In the genomic region with DNA sequence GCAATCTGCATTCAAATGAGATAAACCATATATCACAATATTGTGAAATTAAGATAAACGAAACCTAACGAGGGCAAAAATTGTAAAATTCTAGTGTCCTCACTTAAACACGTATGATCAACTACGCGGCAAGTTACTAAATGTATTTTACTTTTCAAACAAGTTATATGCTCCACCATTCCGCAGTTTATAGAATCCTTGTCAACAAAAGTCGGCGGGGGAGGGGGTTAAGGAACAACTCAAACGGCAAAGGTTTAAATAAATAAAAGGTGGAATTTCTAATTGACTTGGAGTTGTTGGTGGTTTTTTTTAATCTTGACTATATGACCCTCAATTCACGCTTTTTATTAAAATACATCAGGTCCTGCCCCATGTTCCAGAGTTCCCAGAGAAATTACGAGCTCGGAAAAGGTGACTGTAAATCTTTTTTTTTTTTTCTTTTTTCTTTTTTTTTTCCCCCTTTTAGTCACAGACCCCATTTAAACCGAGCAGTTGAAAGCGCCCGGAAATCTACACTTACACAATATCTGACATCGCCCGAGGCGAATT, we compare ENCODE assay signal across 8 mouse cellular contexts. TPM values are rescaled to one million over a fixed set of nuclear protein-coding genes. Genes with fewer than 3 reads are reported as not detected.
DNase-seq lines count a peak whose midpoint lies in the region; ATAC-seq and TF ChIP-seq lines count a peak whose summit lies in the region.

No protein-coding gene starts in this region.

- DNase-seq in heart, adult 18-20 months = no peak
- DNase-seq in liver, embryonic 13.5 days = no peak
- DNase-seq in right cerebral cortex, postnatal 4 days = no peak
- no peak for DNase-seq in natural killer cell, adult 2 months (ENCODE audit: low spot score in 2 of 2)

- H3K9me3 ChIP-seq in heart, embryonic 16.5 days (replicated peaks; ENCODE audit: control insufficient read depth, low read length) = no peaks in the 10 kb centered on the region
- no peaks in the 10 kb centered on the region for H3K9me3 ChIP-seq in ES-Bruce4 (replicated peaks; ENCODE audit: control insufficient read depth, insufficient read depth, low read length, poor library complexity, severe bottlenecking)
- no peaks in the 10 kb centered on the region for H3K9me3 ChIP-seq in liver, embryonic 13.5 days (replicated peaks)

- no peaks in the 10 kb centered on the region for H3K27me3 ChIP-seq in heart, embryonic 16.5 days (ENCODE audit: control insufficient read depth, insufficient read depth, low read length)
- peaks cover 1% of the 10 kb centered on the region; the same call in 1 of the 2 replicates for H3K27me3 ChIP-seq in ES-Bruce4 (ENCODE audit: control insufficient read depth, insufficient read depth, low read length, poor library complexity, severe bottlenecking)
- no peaks in the 10 kb centered on the region for H3K27me3 ChIP-seq in liver, embryonic 13.5 days

- 3% methylated on average over 18 of the region's 18 CpGs for WGBS in heart, embryonic 16.5 days
- 1% methylated on average over 18 of the region's 18 CpGs for WGBS in liver, embryonic 13.5 days (ENCODE audit: insufficient replicate concordance)

- H3K27ac ChIP-seq in heart, embryonic 16.5 days (ENCODE audit: low read length) = peak overlapping the region; percentile 98
- peak overlapping the region; percentile 44; the same call in 1 of the 2 replicates for H3K27ac ChIP-seq in ES-Bruce4 (ENCODE audit: insufficient read depth, low read length)
- peak overlapping the region; percentile 91 for H3K27ac ChIP-seq in embryonic fibroblast, embryonic 13.5 days (ENCODE audit: insufficient read depth, low read length)
- H3K27ac ChIP-seq in liver, embryonic 13.5 days = peak overlapping the region; percentile 100

- TF ChIP-seq CTCF in ES-Bruce4 (IDR thresholded peaks at IDR 0.05; ENCODE audit: low read depth, low read length) = no peak
- TF ChIP-seq CTCF in embryonic fibroblast, embryonic 13.5 days (IDR thresholded peaks at IDR 0.05; ENCODE audit: borderline replicate concordance, insufficient read depth, low read length) = no peak

- peak overlapping the region; percentile 98 for H3K4me3 ChIP-seq in heart, embryonic 16.5 days (ENCODE audit: low read length)
- H3K4me3 ChIP-seq in ES-Bruce4 (ENCODE audit: low read depth, low read length) = peak overlapping the region; percentile 92
- peak overlapping the region; percentile 85 for H3K4me3 ChIP-seq in embryonic fibroblast, embryonic 13.5 days (ENCODE audit: insufficient read depth, low read length)
- H3K4me3 ChIP-seq in liver, embryonic 13.5 days (replicated peaks) = peak overlapping the region; percentile 97

- ATAC-seq in heart, embryonic 16.5 days (replicated peaks; ENCODE audit: extremely low read depth, insufficient read depth, low FRiP score) = no peak
- ATAC-seq in liver, embryonic 13.5 days (ENCODE audit: low read depth) = no peak
- no peak for ATAC-seq in erythroid progenitor cell, adult 5-6 weeks (replicated peaks; ENCODE audit: low FRiP score, poor library complexity, severe bottlenecking)

- H3K4me1 ChIP-seq in heart, embryonic 16.5 days (ENCODE audit: control insufficient read depth, insufficient read depth, low read length) = peaks cover 20% of the 10 kb centered on the region
- H3K4me1 ChIP-seq in ES-Bruce4 (ENCODE audit: control insufficient read depth, insufficient read depth, low read length) = no peaks in the 10 kb centered on the region
- no peaks in the 10 kb centered on the region for H3K4me1 ChIP-seq in embryonic fibroblast, embryonic 13.5 days (ENCODE audit: control insufficient read depth, insufficient read depth, low read length)
- peaks cover 53% of the 10 kb centered on the region for H3K4me1 ChIP-seq in liver, embryonic 13.5 days (replicated peaks)

- TF ChIP-seq POLR2A in ES-Bruce4 (IDR thresholded peaks at IDR 0.05; ENCODE audit: insufficient read depth, low read length) = no peak
- no peak for TF ChIP-seq POLR2A in embryonic fibroblast, embryonic 13.5 days (IDR thresholded peaks at IDR 0.05; ENCODE audit: low read depth, low read length)

- no peak for TF ChIP-seq EP300 in ES-Bruce4 (IDR thresholded peaks at IDR 0.05; ENCODE audit: insufficient read depth, low read depth, low read length)

- peak overlapping the region; percentile 85 for H3K4me2 ChIP-seq in heart, embryonic 16.5 days (ENCODE audit: low read depth, low read length)
- H3K4me2 ChIP-seq in liver, embryonic 13.5 days = peak overlapping the region; percentile 80

- no peaks in the 10 kb centered on the region for H3K36me3 ChIP-seq in heart, embryonic 16.5 days (ENCODE audit: control insufficient read depth, insufficient read depth)
- no peaks in the 10 kb centered on the region for H3K36me3 ChIP-seq in ES-Bruce4 (ENCODE audit: control insufficient read depth, insufficient read depth, low read length, poor library complexity, severe bottlenecking)
- H3K36me3 ChIP-seq in liver, embryonic 13.5 days = no peaks in the 10 kb centered on the region

- peak overlapping the region; percentile 97 for H3K9ac ChIP-seq in heart, embryonic 16.5 days (ENCODE audit: low read length)
- peak overlapping the region; percentile 98 for H3K9ac ChIP-seq in ES-Bruce4 (ENCODE audit: low read depth, poor library complexity, severe bottlenecking)
- peak overlapping the region; percentile 100 for H3K9ac ChIP-seq in liver, embryonic 13.5 days

RNA-seq across cellular contexts. Expression of a gene that starts 1.1 kb away (rescaled TPM):
- 27.6 and 27.7 TPM in 2 replicates for polyA plus RNA-seq in heart, embryonic 16.5 days (2015; fragmentation: Nextera tagmentation; extraction: Ambion mirVana)
- total RNA-seq in heart, adult 18-20 months (2021) = 10 to 100 TPM; 23.5 to 26.8 TPM
- polyA plus RNA-seq in ES-Bruce4 (2011; ENCODE audit: insufficient read depth, insufficient read length, low read depth, missing spikeins) = 113 and 126 TPM in 2 replicates
- 78.3 and 90.7 TPM in 2 replicates for polyA plus RNA-seq in embryonic fibroblast, embryonic 13.5 days (2011; ENCODE audit: insufficient read length, low read depth, missing spikeins)
- polyA plus RNA-seq in liver, embryonic 13.5 days (2015; fragmentation: Nextera tagmentation; extraction: Ambion mirVana) = 44.2 and 60.6 TPM in 2 replicates
- 256 and 320 TPM in 2 replicates for total RNA-seq in erythroid progenitor cell, adult 5-6 weeks (2015; ENCODE audit: low replicate concordance)
- total RNA-seq in erythroid progenitor cell, adult 5-6 weeks (2017; ENCODE audit: low replicate concordance) = 179 and 231 TPM in 2 replicates

RNA-seq across cellular contexts. Expression of a gene that starts 33.3 kb away (rescaled TPM):
- 80.2 and 88.0 TPM in 2 replicates for polyA plus RNA-seq in heart, embryonic 16.5 days (2015; fragmentation: Nextera tagmentation; extraction: Ambion mirVana)
- 100 to 1,000 TPM; 229 to 248 TPM for total RNA-seq in heart, adult 18-20 months (2021)
- polyA plus RNA-seq in ES-Bruce4 (2011; ENCODE audit: insufficient read depth, insufficient read length, low read depth, missing spikeins) = 21.1 and 27.3 TPM in 2 replicates
- 20.9 and 21.3 TPM in 2 replicates for polyA plus RNA-seq in embryonic fibroblast, embryonic 13.5 days (2011; ENCODE audit: insufficient read length, low read depth, missing spikeins)
- polyA plus RNA-seq in liver, embryonic 13.5 days (2015; fragmentation: Nextera tagmentation; extraction: Ambion mirVana) = 18.2 and 23.8 TPM in 2 replicates
- 13.8 and 19.1 TPM in 2 replicates for total RNA-seq in erythroid progenitor cell, adult 5-6 weeks (2015; ENCODE audit: low replicate concordance)
- 11.8 and 20.7 TPM in 2 replicates for total RNA-seq in erythroid progenitor cell, adult 5-6 weeks (2017; ENCODE audit: low replicate concordance)

Comparison
In these comparisons a context has a peak if more than half of its experiments do, and no peak if none do; other contexts are left out.
1. H3K27ac ChIP-seq: peak in every context shown above with its lines; median percentile 100 in liver, embryonic 13.5 days; 98 in heart, embryonic 16.5 days; 91 in embryonic fibroblast, embryonic 13.5 days; 44 in ES-Bruce4.